Mouse (Mus musculus): ENCODE results near the gene Gps1. TPM values are rescaled to one million over a fixed set of nuclear protein-coding genes. Genes with fewer than 3 reads are reported as not detected.
"Not testable (repeated sequence)": the region's sequence is repeated elsewhere in the genome, so short reads cannot be mapped to it uniquely, and the experiment has no call there.

Gps1 gene
- polyA plus RNA-seq, 1 experiment from 2014 or later, result 272 TPM

DNA sequence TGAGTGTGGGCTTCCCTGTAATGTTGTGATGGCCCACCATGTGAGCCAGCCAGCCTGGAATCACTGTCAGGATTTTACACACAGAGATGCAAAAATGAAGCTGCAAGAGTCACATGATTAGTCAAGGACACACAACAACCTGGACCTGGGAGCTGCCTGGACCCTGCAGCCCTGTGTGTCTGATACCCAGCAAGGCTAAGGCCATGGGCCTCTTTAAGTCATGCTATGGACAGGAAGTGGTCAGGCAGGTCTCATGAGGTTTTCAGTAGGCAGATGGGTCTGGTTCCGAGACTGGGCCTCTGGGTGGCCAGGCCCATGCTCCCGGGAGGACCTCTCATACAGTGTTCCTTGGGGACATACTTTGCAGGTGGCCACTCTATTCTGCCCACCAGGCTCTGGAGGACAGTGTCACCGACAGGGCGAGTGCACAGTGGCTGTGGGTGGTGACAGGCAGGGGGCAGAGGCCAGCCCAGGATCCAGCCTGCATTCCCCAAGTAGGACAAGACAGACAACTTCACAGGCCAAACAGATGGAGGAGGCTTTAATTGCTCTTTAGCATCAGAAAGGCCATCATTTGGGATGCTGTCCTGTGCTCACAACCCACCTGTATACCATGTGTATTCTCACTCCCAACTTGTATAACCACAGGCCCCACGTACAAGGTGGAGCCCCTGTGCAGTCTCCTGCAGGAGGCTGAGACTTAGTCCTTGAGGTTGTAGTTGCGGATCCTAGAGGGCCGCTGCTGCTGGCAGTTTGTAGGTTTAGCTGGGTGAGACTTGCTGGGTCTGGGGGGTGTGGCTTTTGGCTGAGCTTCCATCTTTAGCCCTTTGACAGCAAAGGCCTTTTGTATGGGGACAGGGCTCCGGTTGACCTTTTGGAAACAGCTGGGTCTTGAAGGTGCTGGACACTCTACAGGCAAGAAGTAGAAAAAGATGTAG is 42.2 kb downstream of the Gps1 start:
- no peaks in the 10 kb centered on the region for H3K9me3 ChIP-seq
- H3K27me3 ChIP-seq (replicated peaks; ENCODE audit: low read depth, poor library complexity, severe bottlenecking), result no peaks in the 10 kb centered on the region
- peaks cover 66% of the 10 kb centered on the region for H3K4me1 ChIP-seq
- peaks cover 25% of the 10 kb centered on the region for H3K36me3 ChIP-seq (replicated peaks)
- 83% methylated on average over 8 of the region's 8 CpGs for WGBS
- peak overlapping the region; percentile 91; the same call in 1 of the 2 replicates for H3K4me3 ChIP-seq
- H3K27ac ChIP-seq (replicated peaks), result peak overlapping the region; percentile 99
- peak; percentile 9 for DNase-seq (ENCODE audit: low spot score)

DNA sequence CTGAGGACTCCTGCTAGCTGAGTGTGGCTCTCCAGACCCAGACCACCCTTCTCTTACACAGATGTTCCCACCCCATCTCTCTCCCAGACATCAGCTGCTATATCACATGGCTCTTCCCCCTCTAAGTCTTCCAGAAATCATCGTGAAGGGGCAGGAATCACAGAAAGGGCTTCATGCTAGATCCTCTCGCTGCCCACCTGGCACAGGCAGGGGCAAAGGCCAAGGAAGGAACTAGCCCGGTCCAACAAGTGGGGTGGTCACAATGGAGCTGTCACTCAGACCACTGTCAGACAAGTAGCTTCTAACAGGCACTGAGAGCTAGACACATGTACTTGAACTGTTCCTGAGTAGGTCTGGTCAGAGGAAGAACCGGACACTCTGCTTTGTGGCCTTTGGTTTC is 44.3 kb downstream of the Gps1 start:
- H3K27me3 ChIP-seq (replicated peaks; ENCODE audit: low read depth, poor library complexity, severe bottlenecking), result no peaks in the 10 kb centered on the region
- H3K9me3 ChIP-seq, result no peaks in the 10 kb centered on the region
- peaks cover 12% of the 10 kb centered on the region; the same call in 1 of the 2 replicates for H3K36me3 ChIP-seq (replicated peaks)
- WGBS, result 77% methylated on average over 4 of the region's 4 CpGs
- no peak overlapping the region for H3K4me3 ChIP-seq
- 0 out of 2 replicates have a peak overlapping the region, but pooled peaks have one; percentile 8 for H3K27ac ChIP-seq (replicated peaks)
- DNase-seq (ENCODE audit: low spot score), result no peak
- peaks cover 45% of the 10 kb centered on the region for H3K4me1 ChIP-seq

DNA sequence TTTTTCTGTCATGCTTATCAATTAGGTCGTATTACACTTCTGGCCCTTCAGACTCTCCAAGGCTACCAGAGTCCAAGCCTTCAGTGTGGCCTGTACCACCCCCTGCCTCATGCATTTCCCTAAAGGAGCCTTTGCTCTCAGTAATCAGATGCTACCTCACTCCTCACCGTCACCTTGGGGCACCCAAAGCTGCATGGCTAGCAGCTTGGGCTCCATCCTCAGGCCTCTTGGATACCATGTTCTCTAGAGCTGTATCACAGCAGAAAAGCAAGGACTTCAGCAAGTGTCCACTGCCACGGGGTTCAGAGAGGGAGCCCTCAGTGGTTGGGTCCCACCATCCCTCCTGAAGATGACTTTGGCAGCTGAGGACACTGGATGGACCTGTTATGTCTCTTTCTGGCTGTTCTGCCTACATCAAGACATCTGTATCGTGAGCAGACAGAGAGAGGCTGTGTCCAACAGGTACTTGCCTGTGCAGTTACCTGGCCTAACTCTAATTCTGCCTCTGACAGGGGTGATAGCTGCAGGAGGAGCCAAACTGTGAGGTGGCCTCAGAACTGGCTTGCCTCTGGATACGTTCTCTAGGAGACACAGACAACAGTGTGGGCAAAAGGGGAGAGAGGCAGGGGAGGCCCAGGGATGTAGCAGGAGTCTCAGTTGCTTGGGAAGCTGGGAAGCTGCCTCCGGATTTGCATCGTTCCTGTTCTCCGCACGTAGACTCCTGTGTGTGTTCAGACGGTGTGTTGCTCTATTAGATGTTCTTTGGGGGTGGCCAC is 45.9 kb downstream of the Gps1 start:
- H3K4me1 ChIP-seq, result peaks cover 44% of the 10 kb centered on the region
- WGBS, result 86% methylated on average over 10 of the region's 10 CpGs

DNA sequence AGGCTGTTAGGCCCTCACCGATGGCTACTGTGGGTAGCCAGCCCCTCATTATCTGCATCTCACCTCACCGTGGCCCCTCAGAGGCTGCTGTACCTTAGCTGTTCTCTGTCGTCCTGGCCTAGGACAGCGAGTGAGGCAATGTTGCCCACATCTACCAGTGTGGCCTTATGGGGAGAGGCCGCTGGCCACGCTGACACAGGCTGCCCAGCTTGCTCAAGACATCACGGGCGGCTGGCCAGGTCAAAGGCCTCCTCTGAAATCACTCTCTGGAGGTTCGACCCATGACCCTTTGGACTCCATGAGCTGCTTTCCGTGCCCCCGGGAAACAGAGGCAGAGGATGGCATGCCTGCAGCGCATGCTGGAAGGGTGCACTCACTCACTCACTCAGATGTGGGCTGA is 46.6 kb downstream of the Gps1 start:
- H3K9me3 ChIP-seq, result no peaks in the 10 kb centered on the region
- no peak for DNase-seq (ENCODE audit: low spot score)
- no peaks in the 10 kb centered on the region for H3K27me3 ChIP-seq (replicated peaks; ENCODE audit: low read depth, poor library complexity, severe bottlenecking)
- H3K4me3 ChIP-seq, result no peak overlapping the region
- H3K36me3 ChIP-seq (replicated peaks), result peaks cover 12% of the 10 kb centered on the region; the same call in 1 of the 2 replicates
- H3K4me1 ChIP-seq, result peaks cover 37% of the 10 kb centered on the region
- 68% methylated on average over 12 of the region's 12 CpGs for WGBS
- 0 out of 2 replicates have a peak overlapping the region, but pooled peaks have one; percentile 55 for H3K27ac ChIP-seq (replicated peaks)

More for the DNA sequence above, 45.9 kb downstream of the Gps1 start:
- no peak for DNase-seq (ENCODE audit: low spot score)
- no peak overlapping the region for H3K4me3 ChIP-seq
- H3K27me3 ChIP-seq (replicated peaks; ENCODE audit: low read depth, poor library complexity, severe bottlenecking), result no peaks in the 10 kb centered on the region
- H3K9me3 ChIP-seq, result no peaks in the 10 kb centered on the region
- peak overlapping the region; percentile 55 for H3K27ac ChIP-seq (replicated peaks)
- H3K36me3 ChIP-seq (replicated peaks), result peaks cover 12% of the 10 kb centered on the region; the same call in 1 of the 2 replicates

GRCm38 (mm10) chr11:120831659-120832440 is 47.8 kb downstream of the Gps1 start:
- Histone ChIP-seq H3K36me3 (replicated peaks) (0 out of 2 replicates have a peak, but pooled peaks cover 5% of the 10 kb centered on the region), H3K4me1 (peaks cover 25% of the 10 kb centered on the region), H3K9me3 (no peaks in the 10 kb centered on the region), H3K27me3 (replicated peaks; ENCODE audit: low read depth, poor library complexity, severe bottlenecking) (no peaks in the 10 kb centered on the region), H3K4me3 (no peak overlapping the region), H3K27ac (replicated peaks) (no peak overlapping the region)
- DNase-seq (ENCODE audit: low spot score), result no peak
- WGBS, result 75% methylated on average over 3 of the region's 3 CpGs

- DNase-seq (ENCODE audit: low spot score); H3K4me3 ChIP-seq; H3K9me3 ChIP-seq; H3K27ac ChIP-seq (replicated peaks); H3K36me3 ChIP-seq (replicated peaks); H3K27me3 ChIP-seq (replicated peaks; ENCODE audit: low read depth, poor library complexity, severe bottlenecking): not testable (repeated sequence)
- peaks cover 19% of the 10 kb centered on the region for H3K4me1 ChIP-seq
- WGBS, result 90% methylated on average over 5 of the region's 5 CpGs
Measured at GRCm38 (mm10) chr11:120832962-120833361, 48.9 kb downstream of the Gps1 start.

- H3K27ac ChIP-seq (replicated peaks), result peak overlapping the region; percentile 59
Measured at GRCm38 (mm10) chr11:120833555-120834280, 49.6 kb downstream of the Gps1 start.

More at GRCm38 (mm10) chr11:120833555-120834280, 49.6 kb downstream of the Gps1 start:
- WGBS, result 68% methylated on average over 8 of the region's 8 CpGs
- Histone ChIP-seq H3K36me3 (replicated peaks) (0 out of 2 replicates have a peak, but pooled peaks cover 5% of the 10 kb centered on the region), H3K4me1 (peaks cover 19% of the 10 kb centered on the region), H3K27me3 (replicated peaks; ENCODE audit: low read depth, poor library complexity, severe bottlenecking) (no peaks in the 10 kb centered on the region), H3K9me3 (no peaks in the 10 kb centered on the region), H3K4me3 (no peak overlapping the region)
- DNase-seq (ENCODE audit: low spot score), result no peak

Other genes starting within 250 kb of the Gps1 start
- gene Mcrip1, start 234.5 kb upstream of the Gps1 start, polyA plus RNA-seq (2016; fragmentation: Nextera tagmentation; extraction: Ambion mirVana), result 201 and 221 TPM in 2 replicates
- gene Ppp1r27, start 233.1 kb upstream of the Gps1 start, polyA plus RNA-seq (2016; fragmentation: Nextera tagmentation; extraction: Ambion mirVana), result not detected in 2 replicates
- gene P4hb, start 211.0 kb upstream of the Gps1 start, polyA plus RNA-seq (2016; fragmentation: Nextera tagmentation; extraction: Ambion mirVana), result 556 and 565 TPM in 2 replicates
- gene Arhgdia, start 202.6 kb upstream of the Gps1 start, polyA plus RNA-seq (2016; fragmentation: Nextera tagmentation; extraction: Ambion mirVana), result 735 and 777 TPM in 2 replicates
- 620 and 640 TPM in 2 replicates for gene Alyref, start 185.9 kb upstream of the Gps1 start, polyA plus RNA-seq (2016; fragmentation: Nextera tagmentation; extraction: Ambion mirVana)
- 192 and 198 TPM in 2 replicates for gene Anapc11, start 185.9 kb upstream of the Gps1 start, polyA plus RNA-seq (2016; fragmentation: Nextera tagmentation; extraction: Ambion mirVana)
- gene Npb, start 175.8 kb upstream of the Gps1 start, polyA plus RNA-seq (2016; fragmentation: Nextera tagmentation; extraction: Ambion mirVana), result not detected in 2 replicates
- 142 and 145 TPM in 2 replicates for gene Pcyt2, start 166.3 kb upstream of the Gps1 start, polyA plus RNA-seq (2016; fragmentation: Nextera tagmentation; extraction: Ambion mirVana)
- 27.7 and 29.5 TPM in 2 replicates for gene Sirt7, start 159.0 kb upstream of the Gps1 start, polyA plus RNA-seq (2016; fragmentation: Nextera tagmentation; extraction: Ambion mirVana)
- 24.2 and 25.1 TPM in 2 replicates for gene Mafg, start 150.7 kb upstream of the Gps1 start, polyA plus RNA-seq (2016; fragmentation: Nextera tagmentation; extraction: Ambion mirVana)
- 32.7 and 33.7 TPM in 2 replicates for gene Pycr1, start 140.5 kb upstream of the Gps1 start, polyA plus RNA-seq (2016; fragmentation: Nextera tagmentation; extraction: Ambion mirVana)
- gene Myadml2, start 136.1 kb upstream of the Gps1 start, polyA plus RNA-seq (2016; fragmentation: Nextera tagmentation; extraction: Ambion mirVana), result not detected in 2 replicates
- 4.4 and 4.8 TPM in 2 replicates for gene Notum, start 123.1 kb upstream of the Gps1 start, polyA plus RNA-seq (2016; fragmentation: Nextera tagmentation; extraction: Ambion mirVana)
- 151 and 155 TPM in 2 replicates for gene Aspscr1, start 111.3 kb upstream of the Gps1 start, polyA plus RNA-seq (2016; fragmentation: Nextera tagmentation; extraction: Ambion mirVana)
- 119 and 124 TPM in 2 replicates for gene Cenpx, start 70.5 kb upstream of the Gps1 start, polyA plus RNA-seq (2016; fragmentation: Nextera tagmentation; extraction: Ambion mirVana)
- 56.8 and 58.9 TPM in 2 replicates for gene Lrrc45, start 70.3 kb upstream of the Gps1 start, polyA plus RNA-seq (2016; fragmentation: Nextera tagmentation; extraction: Ambion mirVana)
- 27.2 and 31.2 TPM in 2 replicates for gene Rac3, start 62.8 kb upstream of the Gps1 start, polyA plus RNA-seq (2016; fragmentation: Nextera tagmentation; extraction: Ambion mirVana)
- 12.8 and 16.0 TPM in 2 replicates for gene Dcxr, start 57.0 kb upstream of the Gps1 start, polyA plus RNA-seq (2016; fragmentation: Nextera tagmentation; extraction: Ambion mirVana)
- 2.6 and 2.9 TPM in 2 replicates for gene Cbr2, start 52.2 kb upstream of the Gps1 start, polyA plus RNA-seq (2016; fragmentation: Nextera tagmentation; extraction: Ambion mirVana)
- 10.5 and 11.6 TPM in 2 replicates for gene Hmga1b, start 21.5 kb upstream of the Gps1 start, polyA plus RNA-seq (2016; fragmentation: Nextera tagmentation; extraction: Ambion mirVana)
- 40.0 and 42.1 TPM in 2 replicates for gene Rfng, start 65 bp upstream of the Gps1 start, polyA plus RNA-seq (2016; fragmentation: Nextera tagmentation; extraction: Ambion mirVana)
- gene Dus1l, start 12.1 kb downstream of the Gps1 start, polyA plus RNA-seq (2016; fragmentation: Nextera tagmentation; extraction: Ambion mirVana), result 96.6 and 101 TPM in 2 replicates
- 121 and 132 TPM in 2 replicates for gene Fasn, start 40.3 kb downstream of the Gps1 start, polyA plus RNA-seq (2016; fragmentation: Nextera tagmentation; extraction: Ambion mirVana)
- 6.5 and 6.8 TPM in 2 replicates for gene Ccdc57, start 148.6 kb downstream of the Gps1 start, polyA plus RNA-seq (2016; fragmentation: Nextera tagmentation; extraction: Ambion mirVana)
- 131 and 182 TPM in 2 replicates for gene Slc16a3, start 164.2 kb downstream of the Gps1 start, polyA plus RNA-seq (2016; fragmentation: Nextera tagmentation; extraction: Ambion mirVana)
- 129 and 133 TPM in 2 replicates for gene Csnk1d, start 207.1 kb downstream of the Gps1 start, polyA plus RNA-seq (2016; fragmentation: Nextera tagmentation; extraction: Ambion mirVana)

All from embryonic facial prominence, embryonic 10.5 days (tissue).